Mouse (Mus musculus) limb, embryonic 14.5 days (tissue): ENCODE results near the gene Hdac9. TPM values are rescaled to one million over a fixed set of nuclear protein-coding genes. Genes with fewer than 3 reads are reported as not detected.

Experiments
- ATAC-seq: fragments of 200-750 bp; cut with Nextera tagmentation; 2 replicates; pipeline ENCODE4 v1.8.0; 2017; ENCODE audit warnings: low read depth, moderate number of reproducible peaks, moderate TSS enrichment; ENCODE audit not compliant: low FRiP score
- DNase-seq: peaks from one replicate; pipeline ENCODE4 v3.0.0-alpha.2; 2015; ENCODE audit warnings: low spot score
- H3K27ac ChIP-seq: fragments of 300-500 bp; sonication (generic); replicated peaks from 2 replicates; pipeline ENCODE4 v1.5.1; 2014; ENCODE audit warnings: low read depth, mild to moderate bottlenecking, low read length, moderate library complexity, mixed read lengths
- H3K27me3 ChIP-seq: fragments of 300-500 bp; sonication (generic); 2 replicates; pipeline ENCODE4 v1.6.1; 2014; ENCODE audit warnings: low read length, mixed read lengths; ENCODE audit not compliant: control insufficient read depth, insufficient read depth
- H3K36me3 ChIP-seq: fragments of 300-500 bp; sonication (generic); 2 replicates; pipeline ENCODE4 v1.6.1; 2014; ENCODE audit warnings: mild to moderate bottlenecking, low read length, moderate library complexity, mixed read lengths; ENCODE audit not compliant: control insufficient read depth, insufficient read depth
- H3K4me1 ChIP-seq: fragments of 300-500 bp; sonication (generic); 2 replicates; pipeline ENCODE4 v1.6.1; 2014; ENCODE audit warnings: antibody characterized with exemption, low read length, mixed read lengths; ENCODE audit not compliant: control insufficient read depth, insufficient read depth
- H3K4me2 ChIP-seq: fragments of 300-500 bp; sonication (generic); replicated peaks from 2 replicates; pipeline ENCODE4 v1.6.1; 2014; ENCODE audit warnings: low read depth, mild to moderate bottlenecking, low read length, moderate library complexity; ENCODE audit not compliant: severe bottlenecking
- H3K4me3 ChIP-seq: fragments of 300-500 bp; sonication (generic); replicated peaks from 2 replicates; pipeline ENCODE4 v1.5.1; 2014; ENCODE audit warnings: low read length
- H3K9ac ChIP-seq: fragments of 300-500 bp; sonication (generic); 2 replicates; pipeline ENCODE4 v1.6.1; 2014; ENCODE audit warnings: mild to moderate bottlenecking, low read depth, low read length, moderate library complexity; ENCODE audit not compliant: severe bottlenecking
- H3K9me3 ChIP-seq: fragments of 300-500 bp; sonication (generic); 2 replicates; pipeline ENCODE4 v1.6.1; 2016; ENCODE audit warnings: low read length; ENCODE audit not compliant: control insufficient read depth
- POLR2A ChIP-seq: fragments of 200-500 bp; IDR thresholded peaks from 2 replicates; pipeline ENCODE4 v1.8.0; 2012; ENCODE audit warnings: inconsistent platforms, mild to moderate bottlenecking, moderate library complexity, borderline replicate concordance; ENCODE audit not compliant: insufficient read depth, insufficient read length; ENCODE audit errors: extremely low read depth
- WGBS: fragments of 180-500 bp; shearing (Covaris S2); extraction: QIAGEN DNeasy Blood & Tissue Kit; methylation state at CpG from one replicate; pipeline ENCODE4 v1.1.7; 2014; 5-methylcytosine and 5-hydroxymethylcytosine counted together
- polyA plus RNA-seq, 2 experiments: library from polyadenylated mRNA; depleted of rRNA in 1 of 2; stranded (reverse) in 1 of 2; unstranded in 1 of 2; fragments of >200 nt; fragmentation: Nextera tagmentation in 1 of 2; extraction: Ambion mirVana in 1 of 2; gene quantifications; 2 replicates each; pipeline versions ENCODE4 v1.2.1 to v1.2.3; 2012 to 2014

Gene Hdac9
- polyA plus RNA-seq, 2 experiments: 7.8 to 9.7 TPM

GRCm38 (mm10) chr12:34682657-34683056 lies 234.2 kb downstream of the Hdac9 start:
- Histone ChIP-seq H3K27me3 (no peaks in the 10 kb centered on the region), H3K4me3 (no peak overlapping the region), H3K9me3 (no peaks in the 10 kb centered on the region), H3K4me1 (peaks cover 15% of the 10 kb centered on the region; the same call in 1 of the 2 replicates), H3K36me3 (no peaks in the 10 kb centered on the region), H3K4me2 (no peak overlapping the region), H3K27ac (no peak overlapping the region), H3K9ac (no peak overlapping the region)
- ATAC-seq (no peak), DNase-seq (no peak)
- WGBS: 73% methylated on average over 3 of the region's 3 CpGs
- no peak for TF ChIP-seq POLR2A

- no peak overlapping the region for H3K4me3 ChIP-seq
- DNase-seq (no peak), ATAC-seq (no peak)
- no peak for TF ChIP-seq POLR2A
- H3K27me3 ChIP-seq: no peaks in the 10 kb centered on the region
- WGBS: 18% methylated on average over 5 of the region's 5 CpGs
- no peak overlapping the region for H3K4me2 ChIP-seq
- no peaks in the 10 kb centered on the region for H3K36me3 ChIP-seq
- H3K9me3 ChIP-seq: no peaks in the 10 kb centered on the region
- peaks cover 15% of the 10 kb centered on the region; the same call in 1 of the 2 replicates for H3K4me1 ChIP-seq
- H3K27ac ChIP-seq: peak overlapping the region; percentile 44
- H3K9ac ChIP-seq: no peak overlapping the region
Observed at GRCm38 (mm10) chr12:34680576-34680975, 236.3 kb downstream of the Hdac9 start.

- Histone ChIP-seq H3K4me2 (no peak overlapping the region), H3K9ac (no peak overlapping the region), H3K4me1 (peaks cover 8% of the 10 kb centered on the region; the same call in 1 of the 2 replicates), H3K9me3 (no peaks in the 10 kb centered on the region), H3K27ac (no peak overlapping the region), H3K36me3 (no peaks in the 10 kb centered on the region), H3K4me3 (no peak overlapping the region), H3K27me3 (no peaks in the 10 kb centered on the region)
- 76% methylated on average over 6 of the region's 6 CpGs for WGBS
- TF ChIP-seq POLR2A: no peak
- no peak for DNase-seq
- no peak for ATAC-seq
Observed at GRCm38 (mm10) chr12:34677110-34677509, 239.8 kb downstream of the Hdac9 start.

DNA sequence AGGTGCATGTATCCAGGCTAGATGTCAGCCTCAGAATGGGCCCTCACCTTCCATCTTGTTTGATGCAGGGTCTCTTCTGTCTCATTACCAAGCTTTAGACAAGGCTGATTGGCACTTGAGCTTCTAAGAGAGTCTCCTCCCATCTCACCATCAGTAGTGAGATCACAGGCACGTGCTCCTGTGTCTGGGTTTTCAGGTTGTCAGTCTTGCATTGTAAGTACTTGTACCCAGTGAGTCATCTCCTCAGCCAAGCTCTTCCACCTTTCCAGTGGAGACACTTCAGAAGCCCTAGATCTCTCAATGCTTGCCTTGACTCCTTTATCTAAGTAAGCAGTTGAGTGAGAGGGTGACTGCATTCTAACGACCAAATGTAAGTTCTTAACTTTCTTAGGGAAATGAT lies 242.7 kb downstream of the Hdac9 start:
- H3K4me3 ChIP-seq: no peak overlapping the region
- no peak for TF ChIP-seq POLR2A
- WGBS: 62% methylated on average over 2 of the region's 2 CpGs
- no peak overlapping the region for H3K4me2 ChIP-seq
- H3K4me1 ChIP-seq: no peaks in the 10 kb centered on the region
- no peak overlapping the region for H3K9ac ChIP-seq
- no peak overlapping the region for H3K27ac ChIP-seq
- no peaks in the 10 kb centered on the region for H3K9me3 ChIP-seq
- H3K36me3 ChIP-seq: no peaks in the 10 kb centered on the region
- no peaks in the 10 kb centered on the region for H3K27me3 ChIP-seq
- no peak for ATAC-seq
- no peak for DNase-seq

- ATAC-seq (no peak), DNase-seq (no peak)
- no peak overlapping the region for H3K9ac ChIP-seq
- no peak for TF ChIP-seq POLR2A
- no peak overlapping the region for H3K4me3 ChIP-seq
- no peaks in the 10 kb centered on the region for H3K9me3 ChIP-seq
- H3K36me3 ChIP-seq: no peaks in the 10 kb centered on the region
- no peaks in the 10 kb centered on the region for H3K27me3 ChIP-seq
- H3K4me1 ChIP-seq: no peaks in the 10 kb centered on the region
- H3K4me2 ChIP-seq: no peak overlapping the region
- no peak overlapping the region for H3K27ac ChIP-seq
- 89% methylated on average over 4 of the region's 4 CpGs for WGBS
Observed at GRCm38 (mm10) chr12:34673539-34673938, 243.4 kb downstream of the Hdac9 start.

GRCm38 (mm10) chr12:34664758-34665157 lies 252.1 kb downstream of the Hdac9 start:
- ATAC-seq (no peak), DNase-seq (peak; percentile 75)
- no peak for TF ChIP-seq POLR2A
- Histone ChIP-seq H3K36me3 (no peaks in the 10 kb centered on the region), H3K27me3 (no peaks in the 10 kb centered on the region), H3K4me3 (no peak overlapping the region), H3K9me3 (no peaks in the 10 kb centered on the region), H3K4me2 (no peak overlapping the region), H3K4me1 (peaks cover 2% of the 10 kb centered on the region; the same call in 1 of the 2 replicates), H3K27ac (no peak overlapping the region), H3K9ac (no peak overlapping the region)
- 5% methylated on average over 3 of the region's 3 CpGs for WGBS
